Mouse (Mus musculus) urinary bladder, postnatal 36 days (tissue): Measurements from ENCODE around the gene Ifna4.
"Not testable (repeated sequence)": the region's sequence is repeated elsewhere in the genome, so short reads cannot be mapped to it uniquely, and the experiment has no call there.

Experiments used
- DNase-seq, 2 experiments: peaks; one replicate each; pipeline ENCODE4 v3.0.0; 2022; ENCODE audit warnings: low spot score in 2 of 2, mixed read lengths in 1 of 2

Ifna4 gene

DNA sequence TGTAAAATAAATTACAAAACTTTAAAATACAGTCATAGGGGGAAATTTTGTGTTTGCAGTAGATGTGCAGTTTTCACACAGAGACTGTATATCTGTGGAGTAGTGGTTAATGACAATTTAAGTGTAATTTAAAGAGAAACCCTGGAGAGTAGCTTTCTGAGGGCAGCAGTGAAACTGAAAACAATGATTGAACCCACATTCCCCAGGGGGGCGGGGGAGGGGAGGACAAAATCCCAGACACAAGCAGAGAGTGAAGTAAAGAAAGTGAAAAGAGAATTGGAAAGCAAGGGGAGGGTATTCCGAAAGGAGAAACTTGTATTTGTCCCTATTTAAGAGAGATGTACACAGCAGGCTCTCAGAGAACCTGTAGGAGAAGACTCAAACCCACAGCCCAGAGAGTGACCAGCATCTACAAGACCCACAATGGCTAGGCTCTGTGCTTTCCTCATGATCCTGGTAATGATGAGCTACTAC, at the start of gene Ifna4:
Ifna4 (plus strand) TSS at position 424 of the 474 bp plus-strand sequence.
- no peak for DNase-seq

DNA sequence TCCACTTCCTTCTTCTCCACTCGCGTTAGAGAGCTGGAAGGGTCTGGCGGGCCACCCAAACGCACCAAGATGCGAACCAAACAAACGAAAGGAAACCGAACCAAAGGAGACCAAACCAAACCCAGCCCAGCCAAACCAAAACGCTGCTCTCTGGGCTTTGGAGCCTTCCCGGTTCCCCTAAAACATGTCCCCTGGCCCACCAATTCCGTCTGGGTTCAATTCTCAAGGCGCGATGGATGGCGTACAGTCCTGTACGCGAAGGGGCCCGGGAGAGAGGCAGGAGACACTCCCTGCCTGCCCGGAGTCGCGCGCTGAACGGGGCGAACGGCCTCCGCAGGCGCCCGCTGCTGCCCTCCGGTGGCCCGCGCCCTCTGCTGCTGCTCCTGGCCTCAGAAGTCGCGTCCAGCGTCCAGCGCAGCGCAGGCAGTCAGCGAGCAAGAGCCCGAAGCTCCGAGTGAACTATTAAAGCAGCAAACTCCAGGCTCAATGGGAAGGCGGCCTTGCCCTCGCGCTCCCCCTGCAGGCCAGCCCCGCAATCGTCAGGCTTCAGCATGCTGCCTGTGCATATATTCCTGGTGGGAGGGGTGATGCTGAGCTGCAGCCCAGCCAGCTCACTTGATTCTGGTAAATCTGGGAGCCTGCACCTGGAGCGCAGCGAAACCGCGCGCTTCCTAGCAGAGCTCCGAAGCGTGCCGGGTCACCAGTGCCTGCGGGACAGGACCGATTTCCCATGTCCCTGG, 47.6 kb upstream of the Ifna4 start, which contains the start of gene Gm13275:
Gm13275 (plus strand) TSS at position 552 of the 740 bp plus-strand sequence.
- peak; percentile 74 to 83 for DNase-seq

DNA sequence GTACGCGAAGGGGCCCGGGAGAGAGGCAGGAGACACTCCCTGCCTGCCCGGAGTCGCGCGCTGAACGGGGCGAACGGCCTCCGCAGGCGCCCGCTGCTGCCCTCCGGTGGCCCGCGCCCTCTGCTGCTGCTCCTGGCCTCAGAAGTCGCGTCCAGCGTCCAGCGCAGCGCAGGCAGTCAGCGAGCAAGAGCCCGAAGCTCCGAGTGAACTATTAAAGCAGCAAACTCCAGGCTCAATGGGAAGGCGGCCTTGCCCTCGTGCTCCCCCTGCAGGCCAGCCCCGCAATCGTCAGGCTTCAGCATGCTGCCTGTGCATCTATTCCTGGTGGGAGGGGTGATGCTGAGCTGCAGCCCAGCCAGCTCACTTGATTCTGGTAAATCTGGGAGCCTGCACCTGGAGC, 44.6 kb upstream of the Ifna4 start, which contains the start of gene Gm13279:
Gm13279 (plus strand) TSS at position 301 of the 400 bp plus-strand sequence.
- not testable (repeated sequence) for DNase-seq

DNA sequence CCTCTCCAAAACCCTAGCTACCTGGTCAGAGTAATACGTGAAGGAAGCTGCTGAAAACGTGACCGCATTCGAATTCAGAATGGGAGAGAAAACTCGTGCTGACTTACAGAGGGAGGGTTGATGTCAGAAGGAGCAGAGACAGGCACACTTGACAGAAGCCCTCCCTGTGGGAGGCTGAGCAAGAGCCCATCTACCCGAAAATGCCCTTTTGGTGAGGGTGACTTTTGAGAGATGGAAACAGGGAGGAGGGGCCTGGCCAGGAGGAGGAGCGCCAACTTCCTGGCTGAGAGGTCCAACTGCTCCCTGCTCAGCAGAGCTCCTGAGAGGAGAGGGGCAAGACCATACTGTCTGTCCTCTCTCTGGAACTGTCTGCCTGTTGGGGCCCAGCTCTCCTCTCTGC, 42.3 kb upstream of the Ifna4 start, which contains the start of gene Gm13285:
Gm13285 (plus strand) TSS at position 301 of the 400 bp plus-strand sequence.
- DNase-seq = not testable (repeated sequence)

DNA sequence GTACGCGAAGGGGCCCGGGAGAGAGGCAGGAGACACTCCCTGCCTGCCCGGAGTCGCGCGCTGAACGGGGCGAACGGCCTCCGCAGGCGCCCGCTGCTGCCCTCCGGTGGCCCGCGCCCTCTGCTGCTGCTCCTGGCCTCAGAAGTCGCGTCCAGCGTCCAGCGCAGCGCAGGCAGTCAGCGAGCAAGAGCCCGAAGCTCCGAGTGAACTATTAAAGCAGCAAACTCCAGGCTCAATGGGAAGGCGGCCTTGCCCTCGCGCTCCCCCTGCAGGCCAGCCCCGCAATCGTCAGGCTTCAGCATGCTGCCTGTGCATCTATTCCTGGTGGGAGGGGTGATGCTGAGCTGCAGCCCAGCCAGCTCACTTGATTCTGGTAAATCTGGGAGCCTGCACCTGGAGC, 38.7 kb upstream of the Ifna4 start, which contains the start of gene Gm13287:
Gm13287 (plus strand) TSS at position 301 of the 400 bp plus-strand sequence.
- DNase-seq = not testable (repeated sequence)

DNA sequence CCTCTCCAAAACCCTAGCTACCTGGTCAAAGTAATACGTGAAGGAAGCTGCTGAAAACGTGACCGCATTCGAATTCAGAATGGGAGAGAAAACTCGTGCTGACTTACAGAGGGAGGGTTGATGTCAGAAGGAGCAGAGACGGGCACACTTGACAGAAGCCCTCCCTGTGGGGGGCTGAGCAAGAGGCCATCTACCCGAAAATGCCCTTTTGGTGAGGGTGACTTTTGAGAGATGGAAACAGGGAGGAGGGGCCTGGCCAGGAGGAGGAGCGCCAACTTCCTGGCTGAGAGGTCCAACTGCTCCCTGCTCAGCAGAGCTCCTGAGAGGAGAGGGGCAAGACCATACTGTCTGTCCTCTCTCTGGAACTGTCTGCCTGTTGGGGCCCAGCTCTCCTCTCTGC, 36.4 kb upstream of the Ifna4 start, which contains the start of gene Gm13288:
Gm13288 (plus strand) TSS at position 301 of the 400 bp plus-strand sequence.
- DNase-seq = not testable (repeated sequence)

DNA sequence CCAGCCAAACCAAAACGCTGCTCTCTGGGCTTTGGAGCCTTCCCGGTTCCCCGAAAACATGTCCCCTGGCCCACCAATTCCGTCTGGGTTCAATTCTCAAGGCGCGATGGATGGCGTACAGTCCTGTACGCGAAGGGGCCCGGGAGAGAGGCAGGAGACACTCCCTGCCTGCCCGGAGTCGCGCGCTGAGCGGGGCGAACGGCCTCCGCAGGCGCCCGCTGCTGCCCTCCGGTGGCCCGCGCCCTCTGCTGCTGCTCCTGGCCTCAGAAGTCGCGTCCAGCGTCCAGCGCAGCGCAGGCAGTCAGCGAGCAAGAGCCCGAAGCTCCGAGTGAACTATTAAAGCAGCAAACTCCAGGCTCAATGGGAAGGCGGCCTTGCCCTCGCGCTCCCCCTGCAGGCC, 35.9 kb upstream of the Ifna4 start:
- peak in 1 of 2 experiments; percentile 36 for DNase-seq

DNA sequence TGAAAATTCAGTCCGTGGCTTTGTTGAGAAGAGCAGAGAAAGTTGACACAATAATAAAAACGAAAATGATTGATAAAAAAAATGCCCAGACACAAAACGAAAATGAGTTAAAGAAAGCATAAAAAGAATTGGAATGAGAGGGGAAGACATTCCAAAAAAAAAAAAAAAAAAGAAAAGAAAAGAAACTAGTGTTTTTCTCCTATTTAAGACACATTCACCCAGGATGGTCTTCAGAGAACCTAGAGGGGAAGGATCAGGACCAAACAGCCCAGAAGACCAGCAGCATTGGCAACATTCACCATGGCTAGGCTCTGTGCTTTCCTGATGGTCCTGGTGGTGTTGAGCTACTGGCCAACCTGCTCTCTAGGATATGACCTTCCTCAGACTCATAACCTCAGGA, 25.7 kb upstream of the Ifna4 start, which contains the start of gene Ifna7:
Ifna7 (plus strand) TSS at position 301 of the 400 bp plus-strand sequence.
- no peak for DNase-seq

DNA sequence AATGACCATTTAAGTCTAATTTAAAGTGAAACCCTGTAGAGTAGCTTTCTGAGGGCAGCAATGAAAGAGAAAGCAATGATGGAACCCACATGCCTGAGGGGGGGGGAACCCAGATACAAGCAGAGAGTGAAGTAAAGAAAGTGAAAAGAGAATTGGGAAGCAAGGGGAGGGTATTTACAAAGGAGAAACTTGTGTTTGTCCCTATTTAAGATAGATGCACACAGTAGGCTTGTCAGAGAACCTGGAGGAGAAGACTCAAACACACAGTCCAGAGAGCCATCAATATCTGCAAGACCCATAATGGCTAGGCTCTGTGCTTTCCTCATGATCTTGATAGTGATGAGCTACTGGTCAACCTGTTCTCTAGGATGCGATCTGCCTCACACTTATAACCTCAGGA, 22.0 kb upstream of the Ifna4 start, which contains the start of gene Ifna11:
Ifna11 (plus strand) TSS at position 301 of the 400 bp plus-strand sequence.
- DNase-seq = no peak

DNA sequence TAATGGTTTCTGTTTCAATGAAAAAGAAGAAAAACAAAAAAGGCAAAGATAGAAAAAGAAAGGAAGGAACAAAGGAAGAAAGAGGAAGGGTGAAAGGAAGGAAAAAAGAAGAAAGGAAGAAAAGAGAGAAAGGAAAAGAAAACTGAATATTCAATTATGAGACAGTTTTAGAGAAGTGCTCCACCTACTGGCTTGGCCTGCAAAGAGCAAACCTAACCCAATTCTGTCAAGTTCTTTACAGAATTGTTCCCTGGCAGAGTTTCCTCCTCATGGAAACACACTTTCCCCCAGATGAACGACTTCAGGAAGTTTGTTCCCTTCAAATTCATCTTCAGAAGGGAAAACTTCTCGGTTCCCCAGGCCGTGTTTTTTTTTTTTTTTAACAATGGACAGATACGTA, 18.7 kb upstream of the Ifna4 start:
- no peak for DNase-seq

DNA sequence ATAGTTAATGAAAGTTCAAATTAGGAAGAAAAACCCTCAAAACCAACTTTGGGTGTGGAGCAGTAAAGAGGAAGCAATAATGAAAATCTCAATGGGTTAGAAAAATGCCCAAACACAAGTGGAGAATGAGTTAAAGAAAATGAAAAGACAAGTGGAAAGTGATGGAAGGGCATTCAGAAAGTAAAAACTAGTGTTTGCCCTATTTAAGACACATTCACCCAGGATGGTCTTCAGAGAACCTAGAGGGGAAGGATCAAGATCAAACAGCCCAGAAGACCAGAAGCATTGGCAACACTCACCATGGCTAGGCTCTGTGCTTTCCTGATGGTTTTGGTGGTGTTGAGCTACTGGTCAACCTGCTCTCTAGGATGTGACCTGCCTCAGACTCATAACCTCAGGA, 14.5 kb upstream of the Ifna4 start, which contains the start of gene Ifna6:
Ifna6 (plus strand) TSS at position 301 of the 400 bp plus-strand sequence.
- DNase-seq = not testable (repeated sequence)

DNA sequence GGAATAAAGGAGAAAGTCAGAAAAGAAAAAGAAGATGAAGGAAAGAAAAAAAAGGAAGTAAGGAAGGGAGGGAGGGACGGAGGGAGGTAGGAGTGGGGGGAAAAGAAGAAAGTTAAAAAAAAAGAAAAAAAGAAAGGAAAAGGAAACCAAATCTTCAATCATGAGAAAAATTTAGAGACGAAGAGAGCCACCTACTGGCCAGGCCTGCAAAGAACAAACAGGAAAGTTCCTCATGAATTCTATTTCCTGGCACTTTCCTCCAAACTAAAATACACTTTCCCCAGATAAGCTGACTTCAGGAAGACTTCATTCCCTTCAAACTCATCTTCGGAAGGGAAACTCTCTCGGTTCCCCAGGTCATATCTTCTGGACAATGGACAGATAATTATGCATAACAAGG, 11.1 kb upstream of the Ifna4 start:
- peak in 1 of 2 experiments; percentile 9 for DNase-seq

DNA sequence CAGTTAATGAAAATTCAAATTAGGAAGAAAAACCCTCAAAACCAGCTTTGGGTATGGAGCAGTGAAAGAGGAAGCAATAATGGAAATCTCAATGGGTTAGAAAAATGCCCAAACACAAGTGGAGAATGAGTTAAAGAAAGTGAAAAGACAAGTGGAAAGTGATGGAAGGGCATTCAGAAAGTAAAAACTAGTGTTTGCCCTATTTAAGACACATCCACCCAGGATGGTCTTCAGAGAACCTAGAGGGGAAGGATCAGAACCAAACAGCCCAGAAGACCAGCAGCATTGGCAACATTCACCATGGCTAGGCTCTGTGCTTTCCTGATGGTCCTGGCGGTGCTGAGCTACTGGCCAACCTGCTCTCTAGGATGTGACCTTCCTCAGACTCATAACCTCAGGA, 6.4 kb upstream of the Ifna4 start, which contains the start of gene Ifna5:
Ifna5 (plus strand) TSS at position 301 of the 400 bp plus-strand sequence.
- not testable (repeated sequence) for DNase-seq

DNA sequence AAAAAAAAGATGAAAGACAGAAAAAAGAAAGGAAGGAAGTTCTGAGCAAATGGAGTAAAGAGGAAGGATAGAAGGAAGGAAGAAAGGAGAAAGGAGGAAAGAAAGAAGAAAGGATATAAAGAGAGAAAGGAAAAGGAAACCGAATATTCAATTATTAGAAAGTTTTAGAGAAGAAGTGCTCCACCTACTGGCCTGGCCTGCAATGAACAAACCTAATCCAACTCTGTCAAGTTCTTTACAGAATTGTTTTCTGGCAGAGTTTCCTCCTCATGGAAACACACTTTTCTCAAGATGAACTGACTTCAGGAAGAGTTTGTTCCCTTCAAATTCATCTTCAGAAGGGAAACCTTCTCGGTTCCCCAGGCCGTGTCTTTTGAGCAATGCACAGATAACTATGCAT, 2.8 kb upstream of the Ifna4 start:
- DNase-seq = no peak

DNA sequence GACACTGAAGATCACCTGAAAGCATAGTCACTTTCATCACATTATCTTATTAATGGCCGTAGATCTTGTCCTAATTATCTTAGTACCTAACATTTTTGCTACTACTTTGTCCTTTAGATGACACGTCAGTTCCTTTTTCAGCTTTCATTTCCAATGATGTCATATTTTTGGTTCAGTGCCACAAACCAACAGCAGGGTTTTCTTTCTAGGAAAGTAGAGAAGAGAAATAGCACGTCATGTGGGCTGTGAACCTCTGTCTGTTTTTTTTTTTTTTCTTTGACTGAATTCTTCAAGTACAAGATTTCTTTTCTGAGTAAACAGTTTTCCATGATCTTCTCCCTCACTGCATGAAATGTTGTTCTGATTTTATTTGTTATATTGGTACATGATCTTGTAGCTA, 1.6 kb upstream of the Ifna4 start:
- no peak for DNase-seq

DNA sequence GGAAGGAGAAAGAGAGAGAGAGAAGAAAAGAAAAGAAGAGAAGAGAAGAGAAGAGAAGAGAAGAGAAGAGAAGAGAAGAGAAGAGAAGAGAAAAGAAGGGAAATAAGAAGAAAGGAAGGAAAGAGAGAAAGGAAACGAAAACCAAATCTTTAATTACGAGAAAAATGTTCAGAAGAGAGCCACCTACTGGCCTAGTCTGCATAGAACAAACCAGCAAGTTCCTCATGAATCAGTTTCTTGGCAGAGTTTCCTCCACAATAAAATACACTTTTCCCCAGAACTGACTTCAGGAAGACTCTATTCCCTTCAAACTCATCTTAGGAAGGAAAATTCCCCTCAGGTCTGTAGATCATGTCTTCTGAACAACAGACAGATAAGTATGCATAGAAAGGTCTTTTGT, 3.7 kb downstream of the Ifna4 start:
- DNase-seq = no peak

DNA sequence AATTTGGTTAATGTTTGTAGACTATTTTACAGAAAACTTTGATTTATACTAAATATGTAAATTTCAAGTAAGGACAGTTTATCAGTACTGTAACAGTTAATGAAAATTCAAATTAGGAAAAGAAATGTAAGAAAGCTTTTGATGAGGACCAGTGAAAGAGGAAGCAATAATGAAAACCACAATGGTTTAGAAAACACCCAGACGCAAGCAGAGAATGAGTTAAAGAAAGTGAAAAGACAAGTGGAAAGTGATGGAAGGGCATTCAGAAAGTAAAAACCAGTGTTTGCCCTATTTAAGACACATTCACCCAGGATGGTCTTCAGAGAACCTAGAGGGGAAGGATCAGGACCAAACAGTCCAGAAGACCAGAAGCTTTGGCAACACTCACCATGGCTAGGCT, 8.0 kb downstream of the Ifna4 start, which contains the start of gene Ifna1:
Ifna1 (plus strand) TSS at position 390 of the 400 bp plus-strand sequence.
- no peak for DNase-seq

DNA sequence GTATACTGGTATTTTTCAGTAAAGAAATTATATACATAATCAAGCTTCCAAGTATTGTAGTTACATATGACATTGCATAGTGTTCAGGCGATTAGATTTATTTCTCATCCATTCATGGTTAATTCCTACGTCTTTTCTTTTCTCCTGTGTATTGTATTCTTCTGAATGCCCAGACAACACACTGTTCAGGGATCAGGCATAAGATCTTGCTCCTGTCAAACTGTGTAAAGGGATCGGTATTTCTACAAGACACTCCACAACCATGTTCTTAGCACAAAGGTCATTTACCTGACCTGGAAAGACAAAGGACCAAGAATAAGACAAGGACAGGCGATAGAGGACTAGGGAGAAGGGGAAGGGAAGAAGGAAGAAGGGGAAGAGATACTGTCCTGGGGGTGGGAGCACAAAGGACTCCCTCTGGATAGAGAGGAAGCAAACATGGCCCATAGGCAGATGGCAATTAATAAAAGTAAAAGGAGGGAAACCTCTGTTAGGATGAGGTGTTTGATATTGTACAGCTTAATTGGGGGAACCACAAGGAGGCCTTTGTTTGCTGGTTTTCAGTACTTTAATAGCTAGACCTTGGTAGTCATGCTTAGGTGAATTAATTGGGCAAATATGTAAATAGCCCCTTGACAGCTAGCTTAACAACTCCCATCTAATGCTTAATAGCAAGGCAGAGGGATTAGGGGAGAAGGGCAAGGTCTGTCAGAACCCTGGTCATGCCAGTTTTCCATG, 9.5 kb downstream of the Ifna4 start:
- no peak for DNase-seq

DNA sequence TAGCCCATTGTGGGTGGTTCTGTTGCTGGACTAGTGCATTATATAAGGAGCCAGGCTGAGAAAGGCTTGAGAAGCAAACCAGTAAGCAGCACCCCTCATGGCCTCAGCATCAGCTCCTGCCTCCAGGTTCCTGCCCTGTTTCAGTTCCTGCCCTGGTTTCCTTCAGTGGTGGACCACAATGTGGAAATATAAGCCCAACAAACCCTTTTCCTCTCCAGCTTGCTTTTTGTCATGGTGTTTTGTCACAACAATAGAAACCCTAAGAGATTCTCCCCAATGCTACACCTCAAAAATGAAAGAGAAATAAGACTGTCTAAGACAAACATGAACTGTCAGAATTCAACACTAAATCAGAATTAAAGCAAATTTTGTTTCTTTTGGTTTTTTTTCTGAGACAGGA, 17.6 kb downstream of the Ifna4 start:
- no peak for DNase-seq

DNA sequence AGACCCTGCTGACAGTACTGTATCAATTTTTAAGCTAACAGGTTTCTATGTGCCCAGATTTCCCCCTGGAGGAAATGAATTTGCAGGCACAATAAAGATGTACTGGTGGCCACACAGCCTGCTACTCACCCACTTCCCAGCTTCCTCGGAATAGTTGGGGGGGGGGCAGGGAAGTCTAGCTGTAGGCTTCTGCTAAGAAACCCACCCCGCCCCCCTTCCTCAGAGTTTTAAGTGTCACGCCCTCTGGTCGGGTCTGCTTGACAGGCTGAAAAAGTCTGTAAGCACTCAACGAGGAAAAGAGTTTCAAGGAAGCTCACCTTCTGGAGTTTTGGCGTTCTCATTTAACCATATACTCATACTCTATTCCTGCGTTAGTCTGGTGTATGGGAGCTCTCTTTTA, 21.6 kb downstream of the Ifna4 start:
- no peak for DNase-seq

DNA sequence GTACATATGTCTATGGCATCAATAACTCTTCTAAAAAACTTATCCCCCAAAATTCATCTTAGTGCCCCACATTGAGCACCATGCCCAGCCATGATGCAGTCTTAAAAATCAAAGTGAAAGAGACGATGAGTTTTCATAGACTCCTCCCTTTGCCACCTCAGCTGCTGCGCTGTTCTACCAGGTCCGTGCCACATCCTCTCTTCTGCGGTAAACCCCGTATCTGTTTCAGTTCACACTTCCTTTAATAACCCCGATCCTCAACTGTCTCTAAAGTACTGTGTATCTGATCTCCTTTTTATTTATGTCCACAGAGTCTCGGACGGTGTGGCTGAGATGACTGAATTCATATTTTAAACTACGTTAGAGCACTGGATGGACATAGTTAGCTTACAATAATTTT, 22.9 kb downstream of the Ifna4 start:
- DNase-seq = no peak

DNA sequence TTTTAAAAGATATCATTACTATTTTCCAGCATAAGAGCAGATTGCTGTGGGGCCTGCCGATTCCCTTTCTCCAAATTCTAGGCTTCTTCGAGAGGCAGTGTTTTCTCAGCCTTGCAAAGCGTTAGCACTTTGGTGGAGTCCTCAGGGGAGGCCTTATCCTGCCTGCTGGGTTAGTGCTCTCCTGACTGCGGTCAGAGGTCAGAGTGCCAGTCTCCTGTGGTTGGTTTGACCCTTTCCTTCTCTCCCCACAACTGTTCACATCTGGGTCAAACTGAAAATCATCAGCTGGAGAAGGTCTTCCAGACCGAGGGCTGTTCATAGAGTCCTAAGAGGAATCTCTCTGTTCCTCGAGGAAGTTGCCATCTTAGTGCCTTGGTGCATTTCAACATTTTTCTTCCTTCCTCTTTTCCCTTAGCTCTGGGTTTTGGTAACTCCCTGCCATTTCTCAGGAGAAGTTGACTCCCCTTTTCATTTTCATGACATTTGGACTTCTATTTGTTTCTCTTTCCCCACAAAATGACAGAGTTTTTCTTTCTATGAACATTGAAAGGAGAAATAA, 23.4 kb downstream of the Ifna4 start:
- no peak for DNase-seq
